Mouse (Mus musculus): ENCODE measurements at regions not wholly inside any gene's neighbourhood (a gene's known extent, or its start where the extent isn't known, plus 50 kb on each side); places are given as distances from the start of the nearest gene placed in this dataset.
"Not testable (repeated sequence)": the region's sequence is repeated elsewhere in the genome, so short reads cannot be mapped to it uniquely, and the experiment has no call there.

DNA sequence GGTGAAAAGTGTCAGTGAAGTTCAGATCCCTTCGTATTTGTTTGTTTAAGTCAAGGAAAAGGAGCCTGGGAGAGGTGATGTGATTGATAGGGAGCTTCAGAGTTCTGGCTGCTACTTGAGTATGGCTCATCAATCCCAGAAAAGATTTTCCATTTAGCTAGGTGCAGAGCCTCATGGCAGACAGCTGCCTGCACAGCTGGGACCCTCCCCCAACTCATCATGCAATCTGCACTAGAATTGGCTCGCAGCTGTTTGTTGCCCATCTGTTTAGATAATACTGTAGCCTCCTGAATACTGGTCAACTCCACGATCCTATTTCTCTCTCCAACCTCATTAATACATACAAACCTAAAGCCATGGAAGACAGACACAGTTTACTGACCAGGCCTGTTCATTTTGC is 354.4 kb downstream of the Edem1 start:
- WGBS, result 43% methylated on average over 3 of the region's 3 CpGs
- H3K4me1 ChIP-seq, result no peaks in the 10 kb centered on the region
- H3K9ac ChIP-seq, result no peak overlapping the region
- no peak overlapping the region for H3K4me3 ChIP-seq
- H3K9me3 ChIP-seq, result no peaks in the 10 kb centered on the region
- no peaks in the 10 kb centered on the region for H3K27me3 ChIP-seq
- ATAC-seq (ENCODE audit: insufficient number of reproducible peaks, low FRiP score, low TSS enrichment, low read depth), result no peak
- H3K4me2 ChIP-seq, result no peak overlapping the region
- no peak overlapping the region for H3K27ac ChIP-seq
- no peaks in the 10 kb centered on the region for H3K36me3 ChIP-seq

- not testable (repeated sequence) for H3K4me2 ChIP-seq; ATAC-seq (ENCODE audit: insufficient number of reproducible peaks, low FRiP score, low TSS enrichment, low read depth); H3K9ac ChIP-seq; H3K9me3 ChIP-seq; H3K4me3 ChIP-seq; H3K27ac ChIP-seq; H3K27me3 ChIP-seq; H3K36me3 ChIP-seq; H3K4me1 ChIP-seq
- WGBS, result 80% methylated on average over 2 of the region's 2 CpGs
These were observed 364.6 kb downstream of the Edem1 start for GRCm38 (mm10) chr6:109193061-109193460.

DNA sequence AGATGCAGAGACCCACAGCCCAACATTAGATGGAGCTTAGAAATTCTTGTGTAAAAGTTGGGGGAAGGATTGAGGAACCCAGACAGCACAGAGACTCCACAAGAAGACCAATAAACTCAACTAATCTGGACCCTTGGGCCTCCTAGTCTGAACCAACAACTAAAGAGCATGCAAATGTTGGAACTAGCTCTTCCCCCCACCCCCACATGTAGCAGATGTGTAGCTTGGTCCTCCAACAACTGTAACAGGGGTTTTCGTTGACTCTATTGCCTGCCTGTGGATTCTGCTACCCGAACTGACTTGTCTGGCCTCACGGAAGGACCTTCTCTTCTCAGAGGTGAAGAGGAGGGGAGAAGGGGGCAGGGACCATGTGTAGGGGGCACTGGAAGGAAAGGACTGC is 365.2 kb downstream of the Edem1 start:
- H3K9me3 ChIP-seq, result no peaks in the 10 kb centered on the region
- H3K4me1 ChIP-seq, result no peaks in the 10 kb centered on the region
- H3K9ac ChIP-seq, result no peak overlapping the region
- WGBS, result 75% methylated on average over 3 of the region's 3 CpGs
- no peaks in the 10 kb centered on the region for H3K36me3 ChIP-seq
- H3K27ac ChIP-seq, result no peak overlapping the region
- no peaks in the 10 kb centered on the region for H3K27me3 ChIP-seq
- H3K4me3 ChIP-seq, result no peak overlapping the region
- H3K4me2 ChIP-seq, result no peak overlapping the region
- ATAC-seq (ENCODE audit: insufficient number of reproducible peaks, low FRiP score, low TSS enrichment, low read depth), result no peak

- Histone ChIP-seq H3K27ac (no peak overlapping the region), H3K4me1 (no peaks in the 10 kb centered on the region), H3K9ac (no peak overlapping the region), H3K4me2 (no peak overlapping the region), H3K4me3 (no peak overlapping the region), H3K27me3 (no peaks in the 10 kb centered on the region), H3K36me3 (no peaks in the 10 kb centered on the region), H3K9me3 (no peaks in the 10 kb centered on the region)
- WGBS, result 65% methylated on average over 2 of the region's 2 CpGs
- ATAC-seq (ENCODE audit: insufficient number of reproducible peaks, low FRiP score, low TSS enrichment, low read depth), result no peak
These were observed 381.3 kb downstream of the Edem1 start for GRCm38 (mm10) chr6:109209699-109210098.

DNA sequence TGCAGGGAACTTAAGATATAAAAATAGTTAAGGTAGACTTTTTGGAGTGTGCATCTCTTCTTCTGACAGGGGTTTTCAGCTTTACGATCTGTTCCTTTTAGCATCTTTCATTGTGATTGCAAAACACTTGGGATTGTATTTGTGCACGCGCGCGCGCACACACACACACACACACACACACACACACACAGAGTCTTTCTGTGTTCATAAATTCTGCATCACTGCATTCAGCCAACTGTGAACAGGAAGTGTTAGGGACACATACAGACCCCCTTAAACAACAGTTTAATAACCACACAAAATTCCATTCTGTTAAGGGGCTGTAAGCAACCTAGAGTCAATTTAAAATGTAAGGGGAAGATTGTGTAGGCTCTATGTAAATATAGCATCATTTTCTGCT is 401.9 kb downstream of the Edem1 start:
- Histone ChIP-seq H3K4me2 (no peak overlapping the region), H3K9ac (no peak overlapping the region), H3K4me3 (no peak overlapping the region), H3K27me3 (no peaks in the 10 kb centered on the region), H3K4me1 (no peaks in the 10 kb centered on the region), H3K27ac (no peak overlapping the region), H3K36me3 (no peaks in the 10 kb centered on the region), H3K9me3 (no peaks in the 10 kb centered on the region)
- 94% methylated on average over 6 of the region's 6 CpGs for WGBS
- no peak for ATAC-seq (ENCODE audit: insufficient number of reproducible peaks, low FRiP score, low TSS enrichment, low read depth)

DNA sequence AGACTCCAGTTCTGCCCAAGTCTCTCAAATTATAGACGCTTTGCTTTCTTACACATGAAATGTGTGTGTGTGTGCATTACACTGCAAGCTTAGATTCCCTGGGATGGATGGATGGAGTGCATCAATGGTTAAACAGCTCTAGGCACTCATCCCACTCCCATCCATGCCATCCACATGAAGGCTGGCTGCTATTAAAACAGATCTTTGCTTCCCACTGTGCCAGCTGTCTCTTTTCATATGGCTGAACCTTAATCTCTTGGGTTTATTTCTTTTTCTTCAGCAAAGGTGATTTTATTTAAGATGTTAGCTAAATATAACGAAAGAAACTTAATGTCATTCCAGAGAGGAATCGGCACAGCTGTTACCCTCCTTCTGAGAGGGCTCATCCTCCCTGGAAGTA is 405.0 kb downstream of the Edem1 start:
- WGBS, result 80% methylated on average over 3 of the region's 3 CpGs
- no peak overlapping the region for H3K4me2 ChIP-seq
- H3K27me3 ChIP-seq, result no peaks in the 10 kb centered on the region
- no peak overlapping the region for H3K9ac ChIP-seq
- H3K27ac ChIP-seq, result no peak overlapping the region
- no peaks in the 10 kb centered on the region for H3K9me3 ChIP-seq
- no peaks in the 10 kb centered on the region for H3K4me1 ChIP-seq
- no peak overlapping the region for H3K4me3 ChIP-seq
- ATAC-seq (ENCODE audit: insufficient number of reproducible peaks, low FRiP score, low TSS enrichment, low read depth), result no peak
- H3K36me3 ChIP-seq, result no peaks in the 10 kb centered on the region

- H3K4me3 ChIP-seq, result no peak overlapping the region
- H3K9me3 ChIP-seq, result no peaks in the 10 kb centered on the region
- no peaks in the 10 kb centered on the region for H3K36me3 ChIP-seq
- H3K4me1 ChIP-seq, result no peaks in the 10 kb centered on the region
- H3K9ac ChIP-seq, result no peak overlapping the region
- H3K27ac ChIP-seq, result no peak overlapping the region
- 63% methylated on average over 2 of the region's 2 CpGs for WGBS
- H3K4me2 ChIP-seq, result no peak overlapping the region
- no peak for ATAC-seq (ENCODE audit: insufficient number of reproducible peaks, low FRiP score, low TSS enrichment, low read depth)
- no peaks in the 10 kb centered on the region for H3K27me3 ChIP-seq
These were observed 417.2 kb downstream of the Edem1 start for GRCm38 (mm10) chr6:109245666-109246065.

- not testable (repeated sequence) for H3K4me3 ChIP-seq; H3K27me3 ChIP-seq; H3K4me1 ChIP-seq; H3K9me3 ChIP-seq; H3K4me2 ChIP-seq; H3K27ac ChIP-seq; H3K9ac ChIP-seq; ATAC-seq (ENCODE audit: insufficient number of reproducible peaks, low FRiP score, low TSS enrichment, low read depth); H3K36me3 ChIP-seq
- 31% methylated on average over 2 of the region's 2 CpGs for WGBS
These were observed 418.1 kb downstream of the Edem1 start for GRCm38 (mm10) chr6:109246510-109246909.

Measured in limb, embryonic 15.5 days (tissue).